Mouse (Mus musculus): Measurements from ENCODE around the gene Cyp2j6. TPM values are rescaled to one million over a fixed set of nuclear protein-coding genes. Genes with fewer than 3 reads are reported as not detected.

Gene Cyp2j6
- 22.2 TPM for polyA plus RNA-seq (2015; fragmentation: Illumina TruSeq; extraction: RNeasy Lipid Tissue Mini Kit (QIAGEN cat#74804); ENCODE audit: low read depth, low replicate concordance)

GRCm38 (mm10) chr4:96553133-96553819 lies at the start of gene Cyp2j6:
Gene Cyp2j6 (minus strand): TSS chr4:96553661.

GRCm38 (mm10) chr4:96590911-96591790 lies 37.7 kb upstream of the Cyp2j6 start, which contains the start of gene Cyp2j9:
Gene Cyp2j9 (minus strand): TSS chr4:96591578.

GRCm38 (mm10) chr4:96507286-96507685 lies 46.2 kb downstream of the Cyp2j6 start, which contains the start of gene Cyp2j8:
Gene Cyp2j8 (minus strand): TSS chr4:96507386.

Other genes with a start within 250 kb of the Cyp2j6 start
- gene Cyp2j11, start 205.0 kb downstream of the Cyp2j6 start, polyA plus RNA-seq (2015; fragmentation: Illumina TruSeq; extraction: RNeasy Lipid Tissue Mini Kit (QIAGEN cat#74804); ENCODE audit: low read depth, low replicate concordance): not detected
- gene Cyp2j8, start 46.3 kb downstream of the Cyp2j6 start, polyA plus RNA-seq (2015; fragmentation: Illumina TruSeq; extraction: RNeasy Lipid Tissue Mini Kit (QIAGEN cat#74804); ENCODE audit: low read depth, low replicate concordance): not detected
- gene Cyp2j9, start 37.9 kb upstream of the Cyp2j6 start, polyA plus RNA-seq (2015; fragmentation: Illumina TruSeq; extraction: RNeasy Lipid Tissue Mini Kit (QIAGEN cat#74804); ENCODE audit: low read depth, low replicate concordance): 43.4 TPM
- not detected for gene Cyp2j5, start 110.5 kb upstream of the Cyp2j6 start, polyA plus RNA-seq (2015; fragmentation: Illumina TruSeq; extraction: RNeasy Lipid Tissue Mini Kit (QIAGEN cat#74804); ENCODE audit: low read depth, low replicate concordance)
- gene Gm12695, start 231.5 kb upstream of the Cyp2j6 start, polyA plus RNA-seq (2015; fragmentation: Illumina TruSeq; extraction: RNeasy Lipid Tissue Mini Kit (QIAGEN cat#74804); ENCODE audit: low read depth, low replicate concordance): not detected